Mouse (Mus musculus) kidney, adult 2 months (tissue): ENCODE data around the gene Cdc42.

ENCODE experiments used
- CTCF ChIP-seq: fragments of 200-500 bp; conservative IDR thresholded peaks from 2 replicates; pipeline ENCODE4 v1.5.1; 2011; ENCODE audit warnings: low read depth, mild to moderate bottlenecking, control low read depth, low read length, moderate library complexity, mixed read lengths; ENCODE audit not compliant: insufficient read depth, insufficient read length
- POLR2A ChIP-seq: fragments of 200-500 bp; IDR thresholded peaks from one replicate; pipeline ENCODE4 v1.6.1; 2011; ENCODE audit warnings: low read depth, low read length, control low read depth

GRCm38 (mm10) chr4:137379713-137380255, 22.3 kb upstream of the Cdc42 start:
- TF ChIP-seq POLR2A, result no peak
- no peak for TF ChIP-seq CTCF
